Mouse (Mus musculus): ENCODE results near the gene Tex48. TPM values are rescaled to one million over a fixed set of nuclear protein-coding genes. Genes with fewer than 3 reads are reported as not detected.

The Tex48 gene
- not detected in 2 replicates for polyA plus RNA-seq (2014; fragmentation: Nextera tagmentation; extraction: Ambion mirVana)

GRCm38 (mm10) chr4:63622378-63622835 is at the start of gene Tex48:
Gene Tex48 (minus strand): TSS chr4:63622428.
- Histone ChIP-seq H3K4me2 (ENCODE audit: low read depth, low read length) (no peak within 1 kb of the TSS), H3K9me3 (ENCODE audit: control insufficient read depth, low read length) (no peaks in the 10 kb centered on the region), H3K36me3 (ENCODE audit: control insufficient read depth, insufficient read depth, low read length) (no peaks in the 10 kb centered on the region), H3K9ac (replicated peaks; ENCODE audit: low read depth, low read length) (no peak within 1 kb of the TSS), H3K27ac (ENCODE audit: low read depth, low read length) (no peak within 1 kb of the TSS), H3K4me3 (ENCODE audit: low read depth, low read length) (no peak within 1 kb of the TSS), H3K4me1 (ENCODE audit: control insufficient read depth, insufficient read depth, low read length) (no peaks in the 10 kb centered on the region), H3K27me3 (ENCODE audit: control insufficient read depth, insufficient read depth, low read length) (no peaks in the 10 kb centered on the region)
- WGBS = 54% methylated on average over 5 of the region's 5 CpGs
- no peak for ATAC-seq (ENCODE audit: low read depth)

- H3K9ac ChIP-seq (replicated peaks; ENCODE audit: low read depth, low read length) = no peak overlapping the region
- H3K36me3 ChIP-seq (ENCODE audit: control insufficient read depth, insufficient read depth, low read length) = no peaks in the 10 kb centered on the region
- H3K4me1 ChIP-seq (ENCODE audit: control insufficient read depth, insufficient read depth, low read length) = no peaks in the 10 kb centered on the region
- no peaks in the 10 kb centered on the region for H3K9me3 ChIP-seq (ENCODE audit: control insufficient read depth, low read length)
- no peaks in the 10 kb centered on the region for H3K27me3 ChIP-seq (ENCODE audit: control insufficient read depth, insufficient read depth, low read length)
- no peak for ATAC-seq (ENCODE audit: low read depth)
- H3K4me2 ChIP-seq (ENCODE audit: low read depth, low read length) = no peak overlapping the region
- no peak overlapping the region for H3K27ac ChIP-seq (ENCODE audit: low read depth, low read length)
- H3K4me3 ChIP-seq (ENCODE audit: low read depth, low read length) = no peak overlapping the region
- WGBS = 87% methylated on average over 4 of the region's 4 CpGs
These were observed 46.0 kb upstream of the Tex48 start for GRCm38 (mm10) chr4:63668255-63668654.

GRCm38 (mm10) chr4:63665738-63666137 is 43.5 kb upstream of the Tex48 start:
- Histone ChIP-seq H3K36me3 (ENCODE audit: control insufficient read depth, insufficient read depth, low read length) (no peaks in the 10 kb centered on the region), H3K27ac (ENCODE audit: low read depth, low read length) (no peak overlapping the region), H3K27me3 (ENCODE audit: control insufficient read depth, insufficient read depth, low read length) (no peaks in the 10 kb centered on the region), H3K4me3 (ENCODE audit: low read depth, low read length) (no peak overlapping the region), H3K4me2 (ENCODE audit: low read depth, low read length) (no peak overlapping the region), H3K9ac (replicated peaks; ENCODE audit: low read depth, low read length) (no peak overlapping the region), H3K9me3 (ENCODE audit: control insufficient read depth, low read length) (no peaks in the 10 kb centered on the region), H3K4me1 (ENCODE audit: control insufficient read depth, insufficient read depth, low read length) (no peaks in the 10 kb centered on the region)
- ATAC-seq (ENCODE audit: low read depth) = no peak
- WGBS = 63% methylated on average over 7 of the region's 7 CpGs

DNA sequence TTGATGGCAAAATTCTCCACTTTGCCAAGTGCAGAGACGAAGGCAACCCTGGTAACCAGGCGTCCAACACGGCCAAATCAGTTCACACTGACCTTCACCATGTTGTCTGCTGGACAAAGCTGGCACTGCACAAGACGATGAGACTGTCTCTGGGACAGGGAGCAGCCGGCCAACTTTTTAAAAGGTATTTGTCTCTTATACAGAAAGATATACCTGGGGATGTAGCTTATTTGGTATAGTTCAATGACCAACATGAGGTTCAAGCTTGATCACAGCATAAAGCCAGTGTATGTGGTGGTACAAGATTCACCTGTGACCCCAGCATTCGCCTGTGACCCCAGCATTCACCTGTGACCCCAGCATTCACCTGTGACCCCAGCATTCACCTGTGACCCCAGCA is 41.1 kb upstream of the Tex48 start, which contains the start of gene Gm11214:
Gm11214 (minus strand) TSS at position 101 of the 400 bp plus-strand sequence.
- Histone ChIP-seq H3K4me2 (ENCODE audit: low read depth, low read length) (no peak within 1 kb of the TSS), H3K27ac (ENCODE audit: low read depth, low read length) (no peak within 1 kb of the TSS), H3K27me3 (ENCODE audit: control insufficient read depth, insufficient read depth, low read length) (no peaks in the 10 kb centered on the region), H3K9me3 (ENCODE audit: control insufficient read depth, low read length) (no peaks in the 10 kb centered on the region), H3K36me3 (ENCODE audit: control insufficient read depth, insufficient read depth, low read length) (no peaks in the 10 kb centered on the region), H3K9ac (replicated peaks; ENCODE audit: low read depth, low read length) (no peak within 1 kb of the TSS), H3K4me3 (ENCODE audit: low read depth, low read length) (no peak within 1 kb of the TSS), H3K4me1 (ENCODE audit: control insufficient read depth, insufficient read depth, low read length) (no peaks in the 10 kb centered on the region)
- no peak for ATAC-seq (ENCODE audit: low read depth)
- WGBS = 95% methylated on average over 6 of the region's 6 CpGs

DNA sequence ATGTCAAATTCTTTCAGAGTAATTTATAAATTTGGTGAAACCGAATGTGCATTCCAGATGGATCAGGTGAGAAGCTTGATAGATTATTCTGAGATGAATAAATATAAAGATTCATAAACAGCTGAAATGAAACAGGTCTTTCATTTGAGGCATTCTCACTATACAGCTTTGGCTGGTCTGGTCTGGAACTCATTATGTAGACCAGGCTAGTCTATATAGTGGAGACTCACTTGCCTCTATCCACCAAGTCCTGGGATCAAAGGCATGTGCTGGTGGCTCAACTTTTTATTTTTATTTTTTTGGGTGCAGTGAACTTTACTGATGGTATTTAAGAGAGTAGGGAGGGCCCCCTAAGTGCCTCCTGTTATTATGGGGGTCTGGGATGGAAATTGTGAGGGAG is 39.6 kb upstream of the Tex48 start:
- no peak for ATAC-seq (ENCODE audit: low read depth)
- Histone ChIP-seq H3K4me1 (ENCODE audit: control insufficient read depth, insufficient read depth, low read length) (no peaks in the 10 kb centered on the region), H3K9ac (replicated peaks; ENCODE audit: low read depth, low read length) (no peak overlapping the region), H3K27ac (ENCODE audit: low read depth, low read length) (no peak overlapping the region), H3K4me2 (ENCODE audit: low read depth, low read length) (no peak overlapping the region), H3K36me3 (ENCODE audit: control insufficient read depth, insufficient read depth, low read length) (no peaks in the 10 kb centered on the region), H3K9me3 (ENCODE audit: control insufficient read depth, low read length) (no peaks in the 10 kb centered on the region), H3K27me3 (ENCODE audit: control insufficient read depth, insufficient read depth, low read length) (no peaks in the 10 kb centered on the region), H3K4me3 (ENCODE audit: low read depth, low read length) (no peak overlapping the region)
- 65% methylated on average over 1 of the region's 1 CpGs for WGBS

GRCm38 (mm10) chr4:63661426-63661825 is 39.2 kb upstream of the Tex48 start:
- Histone ChIP-seq H3K36me3 (ENCODE audit: control insufficient read depth, insufficient read depth, low read length) (no peaks in the 10 kb centered on the region), H3K4me3 (ENCODE audit: low read depth, low read length) (no peak overlapping the region), H3K9me3 (ENCODE audit: control insufficient read depth, low read length) (no peaks in the 10 kb centered on the region), H3K27me3 (ENCODE audit: control insufficient read depth, insufficient read depth, low read length) (no peaks in the 10 kb centered on the region), H3K27ac (ENCODE audit: low read depth, low read length) (no peak overlapping the region), H3K4me2 (ENCODE audit: low read depth, low read length) (no peak overlapping the region), H3K9ac (replicated peaks; ENCODE audit: low read depth, low read length) (no peak overlapping the region), H3K4me1 (ENCODE audit: control insufficient read depth, insufficient read depth, low read length) (no peaks in the 10 kb centered on the region)
- WGBS = 55% methylated on average over 1 of the region's 1 CpGs
- ATAC-seq (ENCODE audit: low read depth) = no peak

DNA sequence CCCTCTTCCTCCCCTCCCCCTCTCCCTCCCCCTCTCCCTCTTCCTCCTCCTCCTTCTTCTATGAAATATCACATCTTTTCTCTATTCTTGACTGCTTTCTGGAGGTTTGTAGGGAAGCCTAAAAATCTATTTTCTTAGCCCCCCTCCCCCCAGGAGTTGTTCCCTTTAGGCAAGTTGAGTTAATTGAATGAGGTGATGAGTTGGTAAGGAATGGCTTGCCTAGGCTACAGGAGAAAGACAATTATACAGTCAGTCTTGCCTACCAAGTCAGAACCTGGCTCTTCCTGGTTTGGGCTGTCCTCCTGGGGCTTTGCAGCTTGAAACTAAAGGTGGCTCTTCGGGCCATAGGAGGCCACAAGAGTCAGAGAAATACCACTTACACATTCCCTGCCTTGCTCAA is 37.5 kb upstream of the Tex48 start:
- Histone ChIP-seq H3K36me3 (ENCODE audit: control insufficient read depth, insufficient read depth, low read length) (no peaks in the 10 kb centered on the region), H3K4me2 (ENCODE audit: low read depth, low read length) (no peak overlapping the region), H3K4me1 (ENCODE audit: control insufficient read depth, insufficient read depth, low read length) (no peaks in the 10 kb centered on the region), H3K4me3 (ENCODE audit: low read depth, low read length) (no peak overlapping the region), H3K27me3 (ENCODE audit: control insufficient read depth, insufficient read depth, low read length) (no peaks in the 10 kb centered on the region), H3K9me3 (ENCODE audit: control insufficient read depth, low read length) (no peaks in the 10 kb centered on the region), H3K9ac (replicated peaks; ENCODE audit: low read depth, low read length) (no peak overlapping the region), H3K27ac (ENCODE audit: low read depth, low read length) (no peak overlapping the region)
- ATAC-seq (ENCODE audit: low read depth) = no peak
- WGBS = 96% methylated on average over 1 of the region's 1 CpGs

GRCm38 (mm10) chr4:63659086-63659485 is 36.9 kb upstream of the Tex48 start:
- Histone ChIP-seq H3K4me3 (ENCODE audit: low read depth, low read length) (no peak overlapping the region), H3K36me3 (ENCODE audit: control insufficient read depth, insufficient read depth, low read length) (no peaks in the 10 kb centered on the region), H3K4me2 (ENCODE audit: low read depth, low read length) (no peak overlapping the region), H3K9me3 (ENCODE audit: control insufficient read depth, low read length) (no peaks in the 10 kb centered on the region), H3K9ac (replicated peaks; ENCODE audit: low read depth, low read length) (no peak overlapping the region), H3K27ac (ENCODE audit: low read depth, low read length) (no peak overlapping the region), H3K4me1 (ENCODE audit: control insufficient read depth, insufficient read depth, low read length) (no peaks in the 10 kb centered on the region), H3K27me3 (ENCODE audit: control insufficient read depth, insufficient read depth, low read length) (no peaks in the 10 kb centered on the region)
- ATAC-seq (ENCODE audit: low read depth) = no peak
- 32% methylated on average over 4 of the region's 4 CpGs for WGBS

GRCm38 (mm10) chr4:63654381-63654780 is 32.2 kb upstream of the Tex48 start:
- 84% methylated on average over 1 of the region's 1 CpGs for WGBS
- no peaks in the 10 kb centered on the region for H3K27me3 ChIP-seq (ENCODE audit: control insufficient read depth, insufficient read depth, low read length)
- H3K4me2 ChIP-seq (ENCODE audit: low read depth, low read length) = no peak overlapping the region
- no peak overlapping the region for H3K4me3 ChIP-seq (ENCODE audit: low read depth, low read length)
- no peaks in the 10 kb centered on the region for H3K9me3 ChIP-seq (ENCODE audit: control insufficient read depth, low read length)
- no peaks in the 10 kb centered on the region for H3K36me3 ChIP-seq (ENCODE audit: control insufficient read depth, insufficient read depth, low read length)
- no peak overlapping the region for H3K27ac ChIP-seq (ENCODE audit: low read depth, low read length)
- H3K9ac ChIP-seq (replicated peaks; ENCODE audit: low read depth, low read length) = no peak overlapping the region
- ATAC-seq (ENCODE audit: low read depth) = no peak
- H3K4me1 ChIP-seq (ENCODE audit: control insufficient read depth, insufficient read depth, low read length) = no peaks in the 10 kb centered on the region

Measured in neural tube, embryonic 14.5 days (tissue).